Mouse (Mus musculus): ENCODE measurements around the gene Prss2. TPM values are rescaled to one million over a fixed set of nuclear protein-coding genes. Genes with fewer than 3 reads are reported as not detected.

Gene Prss2
- polyA plus RNA-seq, 1 experiment = 73.6 TPM

DNA sequence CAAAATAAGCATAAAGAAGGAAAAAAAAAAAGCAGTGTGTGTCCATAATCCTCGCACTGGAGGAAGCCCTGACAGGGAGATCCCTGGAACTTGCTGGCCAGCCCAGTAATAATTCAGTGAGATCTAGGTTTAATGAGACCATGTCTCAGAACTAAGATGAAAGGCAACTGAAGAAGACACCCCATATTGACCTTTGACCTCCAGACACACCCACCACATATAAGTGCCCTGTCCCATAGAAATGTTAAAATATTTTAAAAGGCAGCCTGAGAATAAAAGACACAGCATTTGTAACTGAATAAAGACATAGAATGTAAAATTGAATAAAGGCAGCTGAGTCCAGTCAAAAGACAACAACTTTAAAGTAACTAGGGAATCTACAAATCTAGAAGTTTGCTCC is 43.7 kb downstream of the Prss2 start:
- Histone ChIP-seq H3K27me3 (ENCODE audit: control insufficient read depth, insufficient read depth, low read length) (no peaks in the 10 kb centered on the region; the same call in 1 of the 2 replicates), H3K4me3 (ENCODE audit: low read depth, low read length) (no peak overlapping the region), H3K36me3 (ENCODE audit: control insufficient read depth, insufficient read depth, low read length) (no peaks in the 10 kb centered on the region), H3K27ac (ENCODE audit: insufficient read depth, low read depth, low read length) (no peak overlapping the region), H3K4me1 (ENCODE audit: control insufficient read depth, insufficient read depth, insufficient read length, low read length) (no peaks in the 10 kb centered on the region)
- TF ChIP-seq CTCF (IDR thresholded peaks at IDR 0.05; ENCODE audit: extremely low read depth, insufficient read length, insufficient replicate concordance, low read depth, low read length) = no peak
- 79% methylated on average over 1 of the region's 1 CpGs for WGBS

DNA sequence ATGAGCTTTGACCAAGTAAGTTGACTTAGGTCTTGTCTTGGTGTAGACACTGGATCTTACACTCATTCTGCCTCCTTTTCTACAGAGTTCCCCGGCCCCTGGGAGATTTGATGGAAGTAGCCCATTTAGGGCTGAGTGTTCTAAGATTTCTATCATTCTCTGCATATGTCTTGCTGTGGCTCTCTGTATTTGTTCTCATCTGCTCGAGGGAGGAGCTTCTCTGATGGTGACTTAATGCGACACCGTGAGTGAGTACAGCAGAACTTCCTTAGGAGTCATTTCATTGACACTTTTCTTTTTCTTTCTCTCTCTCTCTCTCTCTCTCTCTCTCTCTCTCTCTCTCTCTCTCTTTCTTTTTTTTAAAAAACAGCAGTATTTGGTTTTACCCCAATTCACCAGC is 45.4 kb downstream of the Prss2 start:
- no peaks in the 10 kb centered on the region; the same call in 1 of the 2 replicates for H3K27me3 ChIP-seq (ENCODE audit: control insufficient read depth, insufficient read depth, low read length)
- TF ChIP-seq POLR2A (IDR thresholded peaks at IDR 0.05; ENCODE audit: low read depth, low read length) (no peak), CTCF (IDR thresholded peaks at IDR 0.05; ENCODE audit: extremely low read depth, insufficient read length, insufficient replicate concordance, low read depth, low read length) (no peak)
- no peaks in the 10 kb centered on the region for H3K4me1 ChIP-seq (ENCODE audit: control insufficient read depth, insufficient read depth, insufficient read length, low read length)
- 84% methylated on average over 4 of the region's 4 CpGs for WGBS
- H3K4me3 ChIP-seq (ENCODE audit: low read depth, low read length) = no peak overlapping the region
- no peaks in the 10 kb centered on the region for H3K36me3 ChIP-seq (ENCODE audit: control insufficient read depth, insufficient read depth, low read length)
- H3K27ac ChIP-seq (ENCODE audit: insufficient read depth, low read depth, low read length) = no peak overlapping the region

GRCm38 (mm10) chr6:41569078-41569477 is 47.5 kb downstream of the Prss2 start:
- Histone ChIP-seq H3K27ac (ENCODE audit: insufficient read depth, low read depth, low read length) (no peak overlapping the region), H3K36me3 (ENCODE audit: control insufficient read depth, insufficient read depth, low read length) (no peaks in the 10 kb centered on the region), H3K4me3 (ENCODE audit: low read depth, low read length) (no peak overlapping the region), H3K4me1 (ENCODE audit: control insufficient read depth, insufficient read depth, insufficient read length, low read length) (no peaks in the 10 kb centered on the region), H3K27me3 (ENCODE audit: control insufficient read depth, insufficient read depth, low read length) (no peaks in the 10 kb centered on the region; the same call in 1 of the 2 replicates)
- TF ChIP-seq POLR2A (IDR thresholded peaks at IDR 0.05; ENCODE audit: low read depth, low read length) (no peak), CTCF (IDR thresholded peaks at IDR 0.05; ENCODE audit: extremely low read depth, insufficient read length, insufficient replicate concordance, low read depth, low read length) (no peak)
- 88% methylated on average over 3 of the region's 3 CpGs for WGBS

Other genes starting within 250 kb of the Prss2 start
- gene Try4, start 219.5 kb upstream of the Prss2 start, polyA plus RNA-seq (2012; rRNA removed) = 50.1 and 29,533 TPM in 2 replicates
- gene Try5, start 204.9 kb upstream of the Prss2 start, polyA plus RNA-seq (2012; rRNA removed) = 14.8 and 8,245 TPM in 2 replicates
- 0.87 and 412 TPM in 2 replicates for gene Try10, start 167.7 kb upstream of the Prss2 start, polyA plus RNA-seq (2012; rRNA removed)
- 1.3 and 663 TPM in 2 replicates for gene Prss3, start 144.1 kb upstream of the Prss2 start, polyA plus RNA-seq (2012; rRNA removed)
- gene Gm5771, start 129.4 kb upstream of the Prss2 start, polyA plus RNA-seq (2012; rRNA removed) = 0.48 and 166 TPM in 2 replicates
- 63.3 TPM in 1 of 2 replicates, not detected in the other for gene Gm10334, start 75.6 kb upstream of the Prss2 start, polyA plus RNA-seq (2012; rRNA removed)
- 22.6 TPM in 1 of 2 replicates, not detected in the other for gene Prss1, start 62.9 kb upstream of the Prss2 start, polyA plus RNA-seq (2012; rRNA removed)
- 1.6 and 2.1 TPM in 2 replicates for gene Ephb6, start 83.7 kb downstream of the Prss2 start, polyA plus RNA-seq (2012; rRNA removed)
- gene Trpv6, start 114.6 kb downstream of the Prss2 start, polyA plus RNA-seq (2012; rRNA removed) = 0.08 and 15.9 TPM in 2 replicates
- not detected in 2 replicates for gene Trpv5, start 159.0 kb downstream of the Prss2 start, polyA plus RNA-seq (2012; rRNA removed)
- not detected in 2 replicates for gene Llcfc1, start 162.6 kb downstream of the Prss2 start, polyA plus RNA-seq (2012; rRNA removed)
- gene Kel, start 182.6 kb downstream of the Prss2 start, polyA plus RNA-seq (2012; rRNA removed) = 0.10 TPM in 1 of 2 replicates, not detected in the other